Mouse (Mus musculus) testis, postnatal 10 days (tissue): ENCODE measurements around the gene Zdhhc24.
"Not testable (repeated sequence)": the region's sequence is repeated elsewhere in the genome, so short reads cannot be mapped to it uniquely, and the experiment has no call there.

Experiments used
- DNase-seq: peaks from one replicate; pipeline ENCODE4 v3.0.0; 2021; ENCODE audit warnings: low spot score

Zdhhc24 gene

DNA sequence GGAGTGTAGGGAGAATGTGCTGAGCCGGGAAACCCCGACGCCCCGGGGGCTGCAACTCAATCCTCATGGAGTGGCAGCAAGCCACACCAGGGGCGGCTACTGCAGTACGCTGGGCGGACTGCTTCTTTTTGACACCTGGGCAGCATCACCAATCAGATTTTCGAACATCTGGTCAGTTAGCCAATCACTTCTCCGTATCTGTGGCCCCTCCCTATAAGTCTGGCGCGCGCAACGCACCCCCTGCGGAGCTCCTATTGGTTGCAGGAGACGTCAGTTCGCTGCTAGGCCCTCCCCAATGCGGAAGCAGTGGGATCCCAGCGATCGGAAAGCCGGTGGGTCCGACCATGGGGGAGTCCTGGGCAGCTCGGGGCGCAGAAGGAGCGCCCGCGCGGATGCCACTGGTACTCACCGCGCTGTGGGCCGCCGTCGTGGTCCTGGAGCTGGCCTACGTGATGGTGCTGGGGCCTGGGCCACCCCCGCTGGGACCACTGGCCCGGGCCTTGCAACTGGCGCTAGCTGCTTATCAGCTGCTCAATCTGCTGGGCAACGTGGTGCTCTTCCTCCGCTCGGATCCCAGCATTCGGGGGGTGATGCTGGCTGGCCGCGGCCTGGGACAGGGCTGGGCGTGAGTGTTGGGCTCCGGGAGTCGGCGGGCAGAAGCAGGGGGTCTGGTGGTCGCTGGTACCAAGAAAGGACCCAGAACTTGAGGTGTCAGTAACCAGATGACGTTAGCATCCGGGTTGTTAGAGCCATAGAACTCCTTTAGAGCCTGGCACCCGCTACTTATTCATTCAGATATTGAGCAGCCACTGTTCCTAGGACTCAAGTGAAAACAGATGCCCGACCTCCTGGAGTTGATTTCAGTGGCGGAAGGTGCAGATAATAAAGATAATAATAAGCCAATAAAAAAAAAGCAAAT lies at the start of gene Zdhhc24:
Gene Zdhhc24, plus strand, starts transcription at position 264 of the 919 bp plus-strand sequence.
- peak; percentile 96 for DNase-seq

DNA sequence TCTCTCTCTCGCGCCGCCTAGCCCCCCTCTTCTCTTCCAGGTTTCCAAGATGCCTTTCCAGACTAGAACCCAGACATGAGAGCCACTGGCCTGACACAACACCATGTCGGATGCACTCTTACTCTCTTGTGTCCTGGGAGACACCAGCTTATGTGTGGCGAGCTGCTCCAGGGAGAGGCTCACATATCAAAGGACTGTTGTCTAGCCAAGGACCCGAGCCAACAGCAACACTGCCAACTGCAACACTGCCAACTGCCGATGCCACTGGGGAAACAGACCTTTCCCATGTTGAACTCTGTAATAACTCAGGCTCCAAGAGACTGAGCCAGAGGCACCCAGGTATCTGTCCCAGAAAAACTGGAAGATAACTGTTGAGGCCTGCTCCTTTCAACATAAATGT lies 49.3 kb upstream of the Zdhhc24 start:
- no peak for DNase-seq

DNA sequence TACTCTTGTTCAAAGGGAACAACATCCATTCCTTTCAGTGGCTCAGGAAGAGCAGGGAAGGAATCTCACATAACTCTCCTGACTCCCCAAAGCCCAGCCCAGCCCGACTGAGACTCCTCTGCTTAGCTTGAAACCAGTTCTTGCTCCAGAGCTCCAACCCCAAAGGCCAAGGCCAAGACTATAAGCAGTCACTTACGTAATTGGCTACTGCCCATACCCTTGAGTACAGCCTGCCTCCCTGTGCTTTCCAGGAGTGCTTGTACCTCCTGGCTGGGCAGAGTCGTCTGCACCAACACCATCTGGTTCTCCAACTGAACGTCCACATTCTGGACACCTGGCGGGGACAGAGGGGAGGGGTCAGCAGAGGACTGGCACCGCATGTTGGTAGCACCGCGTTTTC lies 44.5 kb upstream of the Zdhhc24 start:
- no peak for DNase-seq

DNA sequence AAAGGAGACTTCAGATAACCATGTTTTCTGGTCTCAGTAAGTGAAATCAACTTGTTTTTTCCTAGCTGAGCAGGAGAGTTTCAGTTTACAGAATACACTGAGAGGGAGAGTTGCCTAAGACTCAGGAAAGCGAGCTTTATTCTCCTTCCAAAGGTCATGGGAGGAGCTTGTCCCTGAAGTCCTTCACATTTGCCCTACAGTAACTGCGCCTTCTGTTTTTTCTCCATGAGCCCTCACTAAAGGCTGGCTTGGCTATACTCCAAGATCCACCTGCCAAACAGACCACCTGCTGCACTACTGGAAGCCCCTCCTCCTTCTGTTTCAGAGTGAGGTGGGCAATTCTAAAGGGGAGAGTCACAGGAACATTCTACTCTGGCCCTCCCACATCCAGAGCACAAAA lies 42.4 kb upstream of the Zdhhc24 start:
- no peak for DNase-seq

DNA sequence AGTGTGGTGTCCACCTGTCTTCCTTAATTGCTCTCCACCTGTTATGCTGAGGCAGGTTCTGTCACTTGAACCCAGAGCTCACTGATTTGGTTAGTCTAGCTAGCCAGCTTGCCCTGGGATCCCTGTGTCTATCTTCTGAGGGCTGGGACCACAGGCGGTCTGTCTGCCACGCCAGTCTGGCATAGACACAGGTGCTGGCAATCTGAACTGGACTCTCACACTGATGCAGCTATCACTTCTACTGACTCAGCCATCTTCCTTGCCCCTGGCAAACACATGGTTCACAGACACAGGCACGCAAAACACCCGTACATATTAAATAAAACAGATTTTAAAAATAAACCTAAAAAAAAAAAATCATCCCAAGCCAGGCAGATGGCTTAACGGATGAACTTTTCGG lies 41.4 kb upstream of the Zdhhc24 start:
- no peak for DNase-seq

DNA sequence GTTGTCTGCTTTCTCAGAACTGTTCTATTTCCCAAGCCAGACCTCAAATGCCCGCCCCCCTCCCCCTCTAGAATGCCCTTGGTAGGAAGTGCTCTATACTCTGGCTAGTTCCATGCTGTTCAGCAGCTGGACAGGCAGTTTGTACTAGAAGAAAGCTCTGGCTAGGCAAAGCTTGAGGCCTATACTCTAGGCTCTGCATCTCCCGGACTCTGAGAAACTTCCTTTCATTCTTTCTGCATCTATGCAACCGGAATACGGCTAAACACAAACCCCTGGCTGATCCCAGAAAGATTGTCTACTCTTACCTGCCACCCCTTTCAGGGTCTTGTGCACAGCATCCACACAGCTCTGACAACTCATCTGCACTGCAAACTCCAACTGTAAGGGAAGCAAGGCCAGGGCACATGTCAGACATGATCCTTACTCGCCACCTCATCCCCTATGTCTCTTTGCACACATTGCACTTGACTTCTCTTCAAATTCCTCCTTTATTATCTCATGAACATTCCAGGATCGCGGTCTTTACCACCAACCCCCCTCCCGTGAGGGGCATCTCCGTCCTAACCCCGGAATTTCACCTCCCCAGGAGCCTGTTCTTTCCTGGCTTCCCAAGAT lies 39.8 kb upstream of the Zdhhc24 start:
- no peak for DNase-seq

DNA sequence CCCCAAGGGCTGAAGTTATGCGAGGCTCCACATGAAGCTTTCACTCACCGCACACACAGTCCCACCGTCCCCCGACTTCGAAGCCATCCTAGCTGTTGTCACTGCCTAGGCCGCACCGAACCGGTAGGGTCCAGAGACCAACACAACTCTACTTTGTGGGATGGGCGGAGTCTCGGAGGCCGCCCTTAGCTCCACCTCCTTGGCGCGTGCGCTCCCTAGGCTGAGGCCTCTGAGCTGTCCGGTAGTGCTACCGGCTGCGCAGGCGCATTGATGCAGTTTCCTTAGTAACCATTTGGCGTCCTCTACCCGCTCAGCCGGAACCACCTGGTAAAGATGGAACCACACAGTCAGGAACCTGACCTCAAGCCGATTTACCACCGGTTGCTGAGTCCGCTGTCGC lies 39.3 kb upstream of the Zdhhc24 start, which contains the start of the genes Ccs and Ccdc87:
Gene Ccs, minus strand, starts transcription at position 184 of the 400 bp plus-strand sequence.
Gene Ccdc87, plus strand, starts transcription at position 218 of the 400 bp plus-strand sequence.
- peak; percentile 97 for DNase-seq

DNA sequence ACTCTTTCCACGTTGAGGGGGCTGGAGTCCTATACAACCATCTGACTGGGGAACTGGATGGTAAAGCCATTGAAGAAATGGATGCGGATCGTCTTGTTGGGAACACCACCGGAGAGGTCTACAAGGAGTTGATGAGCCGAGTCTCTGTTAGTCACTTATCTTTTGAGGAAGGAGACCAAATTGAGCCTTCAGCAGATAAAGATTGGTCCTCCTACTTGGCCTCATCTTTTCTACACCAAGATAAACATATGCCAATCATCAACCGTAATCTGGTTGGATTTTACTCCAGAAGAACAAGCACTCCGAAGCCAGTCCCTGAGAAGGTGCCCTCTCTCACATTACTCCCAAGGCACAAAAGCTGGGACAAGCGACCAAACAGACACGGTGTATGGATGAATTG lies 37.6 kb upstream of the Zdhhc24 start:
- no peak for DNase-seq

DNA sequence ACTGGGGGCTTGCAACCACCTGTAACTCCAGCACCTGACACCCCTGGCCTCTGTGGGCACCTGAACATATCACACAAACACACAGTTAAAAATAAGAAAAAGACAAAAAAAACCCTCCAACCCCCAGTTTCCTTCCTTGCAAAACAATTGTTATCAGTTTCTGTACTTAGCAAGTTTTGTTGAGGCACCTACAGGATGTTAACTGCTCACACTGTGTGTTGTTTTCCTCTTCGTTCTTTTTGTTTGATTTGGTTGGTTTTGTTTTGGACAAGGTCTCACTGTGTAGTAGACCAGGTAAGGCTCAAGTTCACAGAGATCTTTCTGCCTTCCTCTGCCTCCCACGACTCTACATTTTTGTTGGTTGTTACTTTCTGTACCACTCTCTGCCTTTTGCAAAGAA lies 35.9 kb upstream of the Zdhhc24 start:
- DNase-seq = no peak

DNA sequence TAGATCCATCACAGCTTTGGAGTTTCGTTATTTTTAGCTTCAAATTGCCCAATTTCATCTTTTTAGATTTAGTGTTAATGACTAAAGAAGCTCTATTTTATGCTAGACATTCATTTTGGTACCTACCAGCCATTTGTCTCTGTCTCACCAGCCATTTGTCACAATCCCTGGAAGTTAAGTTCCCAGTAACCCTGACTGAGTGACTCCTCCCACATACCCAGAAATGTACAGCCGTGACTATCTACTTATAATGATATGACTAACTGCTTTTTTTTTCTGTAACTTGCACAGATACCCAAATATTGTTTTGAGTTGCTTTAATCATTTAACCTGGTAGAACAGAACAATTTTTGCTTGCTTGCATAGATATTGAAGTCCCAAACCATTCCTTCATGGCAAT lies 32.6 kb upstream of the Zdhhc24 start:
- DNase-seq = no peak

DNA sequence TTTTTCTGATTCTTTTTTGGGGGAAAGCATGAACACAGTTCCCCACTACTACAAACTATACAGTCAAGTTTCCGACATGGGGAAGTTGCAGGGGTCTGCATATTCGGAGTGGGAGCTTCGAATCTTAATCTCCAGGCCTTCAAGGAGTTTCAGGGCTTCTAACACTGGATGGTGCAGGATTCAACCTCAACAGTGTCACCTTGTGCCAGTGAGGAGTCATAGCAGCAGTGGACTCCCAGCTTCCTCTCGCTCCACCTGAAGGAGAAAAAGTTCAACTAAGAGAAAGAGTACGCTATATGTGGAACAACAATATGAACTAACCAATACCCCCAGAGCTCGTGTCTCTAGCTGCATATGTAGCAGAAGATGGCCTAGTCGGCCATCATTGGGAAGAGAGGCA lies 31.0 kb upstream of the Zdhhc24 start:
- no peak for DNase-seq

DNA sequence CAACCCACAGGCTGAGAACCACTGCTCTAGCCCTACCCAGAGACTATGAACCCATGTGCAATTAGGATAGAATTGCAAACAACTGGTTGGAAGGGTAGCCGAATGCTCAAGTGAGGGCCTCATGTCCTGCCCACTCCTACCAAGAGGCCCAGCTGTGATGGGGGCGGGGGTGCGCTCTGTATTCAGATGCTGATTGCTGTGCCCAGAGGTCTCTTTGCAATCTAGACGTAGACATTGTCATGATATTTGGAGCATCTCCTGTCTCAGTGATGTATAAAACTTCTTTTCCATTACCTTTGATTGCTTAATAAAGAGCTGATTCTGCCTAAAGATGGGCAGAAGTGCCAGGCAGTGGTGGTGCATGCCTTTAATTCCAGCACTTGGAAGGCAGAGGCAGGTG lies 28.7 kb upstream of the Zdhhc24 start:
- no peak for DNase-seq

DNA sequence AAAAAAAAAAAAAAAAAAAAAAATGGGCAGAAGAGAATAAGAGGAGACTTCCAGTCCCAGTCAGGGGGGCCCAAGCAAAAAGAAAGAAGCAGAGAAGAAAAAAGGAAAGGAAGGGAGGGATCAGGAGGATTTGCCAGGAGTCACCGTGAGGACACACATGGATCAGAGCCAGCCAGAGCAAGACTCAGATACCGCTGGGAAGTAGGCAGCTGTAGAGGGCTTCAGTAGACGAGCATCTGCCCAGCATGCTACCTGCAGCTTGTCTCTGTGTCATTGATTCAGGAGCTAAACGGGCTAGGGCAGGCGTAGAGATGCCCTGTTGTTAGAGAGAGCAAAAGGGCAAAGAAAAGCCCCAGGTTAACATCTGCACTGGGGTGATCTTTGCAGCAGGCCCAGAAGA lies 28.2 kb upstream of the Zdhhc24 start:
- DNase-seq = no peak

DNA sequence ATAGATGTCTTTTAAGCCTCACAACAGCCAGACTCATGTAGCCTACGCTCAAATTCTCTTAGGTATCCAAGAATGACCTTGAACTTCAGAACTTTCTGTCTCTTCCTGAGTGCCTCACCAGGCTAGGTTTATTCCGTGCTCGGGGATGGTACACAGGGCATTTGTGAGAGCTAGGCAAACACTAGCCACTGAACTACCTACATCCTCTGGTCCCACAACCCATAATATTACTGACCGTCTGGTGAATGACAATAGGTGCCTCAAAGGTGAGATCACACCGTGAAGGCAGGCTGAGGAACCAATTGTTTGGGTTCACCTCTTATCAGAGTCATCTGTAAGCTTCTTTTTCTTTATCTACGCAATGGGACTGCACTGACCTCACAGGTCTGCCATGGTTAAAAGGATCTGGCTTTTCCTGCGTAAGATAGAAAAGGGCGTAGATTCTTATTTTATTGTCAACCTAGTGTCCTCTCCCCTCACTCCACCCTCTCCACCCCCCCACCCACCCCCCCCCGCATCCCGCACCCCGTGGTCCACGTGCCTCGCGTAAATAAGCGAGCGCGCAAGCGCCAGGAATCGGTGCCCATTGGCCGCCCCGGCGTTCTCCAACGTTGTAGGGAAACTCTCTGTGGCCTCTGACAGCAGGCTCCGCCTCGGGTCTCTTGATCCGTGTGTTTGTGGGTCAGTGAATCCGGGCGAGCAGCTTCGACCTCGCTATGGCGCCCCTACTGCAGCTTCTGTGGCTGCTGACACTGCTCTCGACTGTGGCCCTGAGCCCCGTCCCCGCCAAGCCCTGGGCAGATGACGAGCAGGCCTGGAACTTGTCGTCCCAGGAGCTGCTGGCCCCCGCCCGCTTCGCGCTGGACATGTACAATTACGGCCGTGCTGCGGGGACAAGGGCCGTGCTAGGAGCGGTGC lies 23.7 kb upstream of the Zdhhc24 start, which contains the start of gene Ctsf:
Gene Ctsf, plus strand, starts transcription at position 579 of the 918 bp plus-strand sequence.
- DNase-seq = peak; percentile 89

DNA sequence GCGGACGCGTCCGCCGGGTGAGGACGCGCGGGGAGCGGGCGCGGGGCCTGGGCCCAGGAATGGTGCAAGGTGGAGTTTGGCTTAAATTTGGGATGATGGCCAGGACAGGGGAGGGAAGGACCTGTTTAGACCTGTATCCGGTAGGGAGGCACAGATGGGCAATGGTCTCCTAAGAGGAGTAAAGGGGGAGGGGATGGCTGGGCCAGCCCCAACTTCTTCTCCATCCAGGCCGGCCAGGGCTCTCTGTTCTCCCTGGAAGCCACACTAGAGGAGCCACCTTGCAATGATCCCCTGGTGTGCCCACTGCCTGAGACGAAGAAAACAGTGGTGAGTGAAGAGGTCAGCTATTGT lies 23.0 kb upstream of the Zdhhc24 start:
- DNase-seq = no peak

DNA sequence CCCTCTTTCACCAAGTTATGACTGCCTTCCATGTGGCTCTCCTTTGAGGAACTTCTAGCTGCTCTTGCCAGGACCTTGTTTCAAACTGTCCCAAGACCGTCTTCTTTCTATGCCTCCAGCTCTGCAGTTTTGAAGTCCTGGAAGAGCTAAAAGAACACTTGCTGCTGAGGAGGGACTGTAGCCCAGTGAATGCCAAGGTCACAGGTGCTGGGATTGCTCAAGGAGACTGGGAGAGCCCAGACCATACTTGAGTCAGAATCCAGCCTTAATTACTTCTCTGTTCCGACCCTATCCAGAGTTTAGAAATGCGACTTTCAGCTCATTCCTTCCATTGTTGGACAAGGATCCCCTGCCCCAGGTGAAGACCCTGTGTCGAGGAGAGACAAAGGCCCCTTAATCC lies 22.5 kb upstream of the Zdhhc24 start:
- DNase-seq = no peak

DNA sequence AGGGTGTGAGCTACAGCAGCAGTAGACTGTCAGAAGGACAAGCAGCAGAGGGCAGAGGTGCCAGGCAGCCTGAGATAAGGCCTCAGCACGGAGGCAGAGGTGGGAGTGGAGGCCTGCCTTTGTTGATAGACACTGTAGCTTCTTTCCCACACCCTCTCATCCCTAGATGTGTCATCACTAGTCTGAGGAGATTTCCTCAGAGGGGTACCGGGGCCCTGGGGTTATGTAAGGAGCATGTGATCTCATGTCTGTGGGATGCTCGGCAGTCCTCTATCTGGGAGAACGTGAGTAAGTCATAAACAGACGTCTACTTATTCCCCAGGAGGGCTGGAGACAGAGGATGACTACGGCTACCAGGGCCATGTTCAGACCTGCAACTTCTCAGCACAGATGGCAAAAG lies 19.4 kb upstream of the Zdhhc24 start:
- DNase-seq = no peak

DNA sequence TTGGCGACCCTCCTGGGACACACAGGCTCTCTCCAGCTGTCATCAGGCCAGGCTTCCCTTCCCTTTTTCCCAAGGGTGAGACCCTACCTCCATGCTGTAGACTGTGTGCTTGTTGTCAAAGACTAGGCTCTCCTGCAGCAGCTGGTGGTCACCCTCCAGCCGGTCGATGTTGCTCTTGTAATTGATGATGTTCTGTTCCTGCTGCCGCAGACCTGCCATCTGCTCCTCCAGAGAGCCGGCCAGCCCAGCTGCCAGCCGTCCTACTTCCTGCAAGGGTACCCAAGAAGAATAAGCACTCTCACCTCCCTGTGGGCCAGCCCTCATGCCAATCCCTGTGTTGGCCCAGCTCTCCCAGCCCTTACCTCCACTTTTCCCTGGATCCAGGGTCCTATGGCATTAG lies 15.4 kb upstream of the Zdhhc24 start:
- DNase-seq = no peak

DNA sequence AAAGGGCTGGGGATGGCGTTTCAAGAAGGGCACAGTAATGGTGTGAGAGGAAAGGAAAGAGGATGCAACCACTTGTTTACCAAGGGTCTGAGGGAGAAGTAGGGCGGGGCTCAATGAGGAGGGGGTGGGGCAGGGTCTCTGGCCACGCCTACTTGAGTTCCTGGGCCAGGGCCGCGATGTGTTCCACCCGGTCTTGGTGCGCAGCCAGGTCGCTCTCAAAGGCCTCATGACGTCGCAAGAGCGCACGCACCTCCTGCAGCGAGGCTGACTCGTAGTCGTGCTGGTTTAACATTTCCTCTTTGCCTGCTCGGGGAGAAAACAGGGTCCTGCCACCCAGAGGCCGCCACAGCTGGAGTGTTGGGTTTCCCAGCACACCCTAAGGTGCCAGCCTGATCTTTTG lies 13.3 kb upstream of the Zdhhc24 start:
- DNase-seq = peak; percentile 78

DNA sequence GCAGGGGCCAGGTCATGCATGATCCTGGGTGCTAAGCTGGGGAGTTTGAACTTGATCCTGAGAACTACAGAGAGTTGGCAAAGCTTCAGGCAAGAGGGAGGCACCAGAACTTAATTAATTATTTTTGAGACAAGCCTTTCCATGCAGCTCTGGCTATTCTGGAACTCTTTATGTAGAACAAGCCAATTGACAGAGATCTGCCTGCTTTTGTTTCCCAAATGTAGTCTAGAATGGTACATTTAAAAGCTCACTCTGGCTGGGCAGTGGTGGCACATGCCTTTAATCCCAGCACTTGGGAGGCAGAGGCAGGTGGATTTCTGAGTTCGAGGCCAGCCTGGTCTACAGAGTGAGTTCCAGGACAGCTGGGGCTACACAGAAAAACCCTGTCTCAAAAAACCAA lies 3.9 kb upstream of the Zdhhc24 start:
- DNase-seq = not testable (repeated sequence)

DNA sequence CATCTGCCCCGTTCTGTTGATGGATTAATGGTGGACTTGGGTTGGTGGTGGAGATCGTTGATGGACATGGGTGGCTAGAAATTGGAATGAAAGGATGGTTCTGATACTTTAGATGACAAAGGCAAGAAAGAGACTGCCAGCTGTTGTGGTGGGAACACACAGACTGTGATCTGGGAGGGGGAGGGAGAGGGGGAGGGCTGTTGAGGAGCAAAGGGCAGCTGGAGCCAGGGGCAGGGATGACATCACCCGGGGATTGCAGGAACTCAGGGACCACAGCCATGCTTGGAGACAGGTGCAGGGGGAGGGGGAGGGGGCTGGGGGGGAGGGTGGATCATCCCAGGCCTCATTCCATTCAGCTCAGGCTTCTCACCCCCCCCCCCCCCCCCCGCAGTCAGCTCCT lies 2.2 kb upstream of the Zdhhc24 start:
- DNase-seq = no peak

DNA sequence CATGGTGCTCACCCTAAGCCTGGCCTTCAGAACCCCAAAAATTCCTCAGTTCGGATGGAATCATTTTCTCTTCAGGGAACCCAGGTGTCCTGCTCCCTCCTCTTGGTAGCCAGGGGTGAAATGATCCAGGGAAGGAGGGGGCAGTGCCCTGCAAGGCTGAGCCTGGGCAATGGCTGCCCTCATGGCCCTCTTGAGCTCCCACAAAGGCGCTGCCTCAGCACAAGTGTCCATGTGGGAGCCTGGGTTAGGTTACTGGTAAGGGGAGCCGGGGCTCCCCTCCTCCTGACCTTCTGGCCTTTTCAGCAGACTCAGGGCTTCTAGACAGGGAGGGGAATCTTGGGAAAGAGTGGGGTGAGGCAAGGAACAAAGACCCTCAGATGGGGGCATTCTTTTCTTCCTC lies 1.7 kb upstream of the Zdhhc24 start:
- DNase-seq = no peak
